8 mouse cellular contexts compared by ENCODE assay signal in the genomic region with DNA sequence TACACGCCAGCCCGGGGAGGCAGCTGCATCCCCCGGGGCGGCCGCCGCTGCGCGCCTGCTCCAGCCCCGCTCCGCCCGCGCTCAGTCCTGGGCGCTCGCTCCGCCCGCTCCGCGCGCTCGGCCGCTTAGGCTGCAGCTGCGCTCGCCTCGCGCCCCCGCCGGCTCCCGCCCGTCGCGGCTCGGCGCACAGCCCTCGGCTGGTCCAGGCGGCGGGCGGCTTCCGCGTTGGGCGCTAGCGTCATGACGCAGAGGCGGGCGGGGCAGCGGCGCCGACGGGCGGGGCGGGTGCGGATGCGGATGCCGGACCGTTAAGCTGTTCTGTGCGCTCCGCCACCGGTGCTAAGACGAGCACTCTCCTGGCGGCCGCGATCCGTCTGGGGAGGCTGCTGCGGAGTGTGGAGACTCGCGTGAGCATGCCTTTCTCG. TPM values are rescaled to one million over a fixed set of nuclear protein-coding genes. Genes with fewer than 3 reads are reported as not detected.
DNase-seq lines count a peak whose midpoint lies in the region; ATAC-seq and TF ChIP-seq lines count a peak whose summit lies in the region.

Pip4k2a (minus strand) TSS at position 73 of the 425 bp plus-strand sequence.
4930426L09Rik (plus strand) TSS at position 290 of the 425 bp plus-strand sequence.

- no peak for TF ChIP-seq CTCF in CH12.LX (conservative IDR thresholded peaks at IDR 0.05 in 1 of 2, IDR thresholded peaks at IDR 0.05 in 1 of 2; ENCODE audit: low read depth in 2 of 2, low read length in 2 of 2)
- TF ChIP-seq CTCF in liver, embryonic 14.5 days (IDR thresholded peaks at IDR 0.05; ENCODE audit: low read depth), result peak; percentile 33

- in situ Hi-C loops in CH12.LX (cut with MboI; ENCODE audit: low pct_ligation_motif_present, low pct_unique_long_range_greater_than_20kb, low sequenced_read_pairs), result no loop called here

- WGBS in forebrain, embryonic 11.5 days, result under 1% methylated on average over 61 of the region's 66 CpGs
- 2% methylated on average over 53 of the region's 66 CpGs for WGBS in heart, embryonic 16.5 days
- WGBS in liver, embryonic 14.5 days (ENCODE audit: insufficient replicate concordance), result under 1% methylated on average over 62 of the region's 66 CpGs
- 0% methylated on average over 57 of the region's 66 CpGs for WGBS in stomach, embryonic 15.5 days

- peak within 1 kb of the TSS; percentile 81 to 92 (median 82) for H3K4me3 ChIP-seq in CH12.LX (replicated peaks in 1 of 3; ENCODE audit: low read depth in 2 of 3, low read length in 2 of 3, poor library complexity in 1 of 3)
- H3K4me3 ChIP-seq in forebrain, embryonic 11.5 days (ENCODE audit: low read depth, low read length), result peak within 1 kb of the TSS; percentile 69
- peak within 1 kb of the TSS; percentile 94 for H3K4me3 ChIP-seq in heart, embryonic 16.5 days (ENCODE audit: low read length)
- H3K4me3 ChIP-seq in liver, embryonic 14.5 days (ENCODE audit: insufficient read depth in 1 of 2, low read depth in 2 of 2, low read length in 2 of 2), result peak within 1 kb of the TSS; percentile 83 to 85
- H3K4me3 ChIP-seq in stomach, embryonic 15.5 days (replicated peaks), result peak within 1 kb of the TSS; percentile 75

- no peaks in the 10 kb centered on the region for H3K9me3 ChIP-seq in CH12.LX (replicated peaks; ENCODE audit: low read length)
- H3K9me3 ChIP-seq in forebrain, embryonic 11.5 days (ENCODE audit: control insufficient read depth, low read length), result no peaks in the 10 kb centered on the region
- H3K9me3 ChIP-seq in heart, embryonic 16.5 days (replicated peaks; ENCODE audit: control insufficient read depth, low read length), result no peaks in the 10 kb centered on the region
- no peaks in the 10 kb centered on the region for H3K9me3 ChIP-seq in liver, embryonic 14.5 days (ENCODE audit: control insufficient read depth, low read length)
- H3K9me3 ChIP-seq in stomach, embryonic 15.5 days, result no peaks in the 10 kb centered on the region

- DNase-seq in CH12.LX (ENCODE audit: extremely low read depth), result peak; percentile 80
- peak; percentile 70 for DNase-seq in c-Kit-positive CD71-positive TER-119-negative erythroid progenitor cells, embryonic 14.5 days (ENCODE audit: low read depth)
- peak; percentile 94 for DNase-seq in forebrain, embryonic 11.5 days (ENCODE audit: low spot score)
- peak; percentile 91 to 96 for DNase-seq in kidney, postnatal 36 days
- peak; percentile 83 to 85 (median 85) for DNase-seq in liver, embryonic 14.5 days (ENCODE audit: low read depth in 3 of 3, low spot score in 3 of 3)
- DNase-seq in neural tube, embryonic 10.5 days (ENCODE audit: extremely low spot score, low spot score), result peak; percentile 88

- peak within 1 kb of the TSS; percentile 96 for H3K4me2 ChIP-seq in CH12.LX (ENCODE audit: insufficient read depth, low read depth, poor library complexity, severe bottlenecking)
- peak within 1 kb of the TSS; percentile 99 for H3K4me2 ChIP-seq in forebrain, embryonic 11.5 days (ENCODE audit: low read depth, low read length, severe bottlenecking)
- H3K4me2 ChIP-seq in heart, embryonic 16.5 days (ENCODE audit: low read depth, low read length), result peak within 1 kb of the TSS; percentile 92
- H3K4me2 ChIP-seq in liver, embryonic 14.5 days (ENCODE audit: low read depth), result peak within 1 kb of the TSS; percentile 93
- H3K4me2 ChIP-seq in stomach, embryonic 15.5 days, result peak within 1 kb of the TSS; percentile 90

- dilution Hi-C loops in CH12.LX (cut with MboI; ENCODE audit: extremely low pct_ligation_motif_present, extremely low pct_unique_long_range_greater_than_20kb, low sequenced_read_pairs), result no loop called here

- peak within 1 kb of the TSS; percentile 71 for H3K27ac ChIP-seq in CH12.LX (ENCODE audit: insufficient read depth, low read depth)
- H3K27ac ChIP-seq in forebrain, embryonic 11.5 days (ENCODE audit: low read depth, low read length), result peak within 1 kb of the TSS; percentile 86
- peak within 1 kb of the TSS; percentile 79 for H3K27ac ChIP-seq in heart, embryonic 16.5 days (ENCODE audit: low read length)
- H3K27ac ChIP-seq in liver, embryonic 14.5 days, result peak within 1 kb of the TSS; percentile 88
- H3K27ac ChIP-seq in stomach, embryonic 15.5 days, result peak within 1 kb of the TSS; percentile 96

- peaks cover 0 to 32% of the 10 kb centered on the region in 2 experiments; a peak in 2 of 4 replicates for H3K4me1 ChIP-seq in CH12.LX (ENCODE audit: control insufficient read depth in 1 of 2, insufficient read depth in 2 of 2)
- H3K4me1 ChIP-seq in forebrain, embryonic 11.5 days (replicated peaks; ENCODE audit: control insufficient read depth, insufficient read depth, low read length), result peaks cover 10% of the 10 kb centered on the region
- H3K4me1 ChIP-seq in heart, embryonic 16.5 days (ENCODE audit: control insufficient read depth, insufficient read depth, low read length), result peaks cover 17% of the 10 kb centered on the region
- peaks cover 25 to 30% of the 10 kb centered on the region in 2 experiments for H3K4me1 ChIP-seq in liver, embryonic 14.5 days (replicated peaks; ENCODE audit: control insufficient read depth in 2 of 2, insufficient read depth in 2 of 2, low read length in 1 of 2)
- 0 out of 2 replicates have a peak, but pooled peaks cover 2% of the 10 kb centered on the region for H3K4me1 ChIP-seq in stomach, embryonic 15.5 days

- TF ChIP-seq RAD21 in CH12.LX (IDR thresholded peaks at IDR 0.05; ENCODE audit: low read depth, low read length), result no peak; the same call in 1 of the 2 replicates

- H3K36me3 ChIP-seq in CH12.LX (replicated peaks in 1 of 2; ENCODE audit: control insufficient read depth in 1 of 2, insufficient read depth in 1 of 2, low read length in 1 of 2), result peaks cover 0 to 5% of the 10 kb centered on the region in 2 experiments
- no peaks in the 10 kb centered on the region for H3K36me3 ChIP-seq in forebrain, embryonic 11.5 days (ENCODE audit: control insufficient read depth, insufficient read depth, low read length)
- no peaks in the 10 kb centered on the region for H3K36me3 ChIP-seq in heart, embryonic 16.5 days (ENCODE audit: control insufficient read depth, insufficient read depth)
- no peaks in the 10 kb centered on the region for H3K36me3 ChIP-seq in liver, embryonic 14.5 days (replicated peaks; ENCODE audit: control insufficient read depth, insufficient read depth, low read depth)
- H3K36me3 ChIP-seq in stomach, embryonic 15.5 days, result no peaks in the 10 kb centered on the region

- peak within 1 kb of the TSS; percentile 91 for H3K9ac ChIP-seq in CH12.LX (ENCODE audit: insufficient read depth, low read depth)
- peak within 1 kb of the TSS; percentile 86 for H3K9ac ChIP-seq in forebrain, embryonic 11.5 days (ENCODE audit: low read length)
- peak within 1 kb of the TSS; percentile 94 for H3K9ac ChIP-seq in heart, embryonic 16.5 days (ENCODE audit: low read length)
- peak within 1 kb of the TSS; percentile 95 for H3K9ac ChIP-seq in liver, embryonic 14.5 days (replicated peaks)
- H3K9ac ChIP-seq in stomach, embryonic 15.5 days, result peak within 1 kb of the TSS; percentile 83

- TF ChIP-seq POLR2A in CH12.LX (IDR thresholded peaks at IDR 0.05; ENCODE audit: low read depth, low read length), result peak; percentile 90

- ATAC-seq in forebrain, embryonic 11.5 days (replicated peaks; ENCODE audit: low FRiP score), result peak; percentile 98
- peak; percentile 95 for ATAC-seq in heart, embryonic 16.5 days (replicated peaks; ENCODE audit: extremely low read depth, insufficient read depth, low FRiP score)
- ATAC-seq in liver, embryonic 14.5 days (ENCODE audit: insufficient read depth), result peak; percentile 95
- ATAC-seq in stomach, embryonic 15.5 days (ENCODE audit: insufficient read depth, low FRiP score, low read depth), result peak; percentile 97

- no peak for TF ChIP-seq EP300 in CH12.LX (IDR thresholded peaks at IDR 0.05; ENCODE audit: low read length)
- TF ChIP-seq EP300 in liver, embryonic 14.5 days (IDR thresholded peaks at IDR 0.05; ENCODE audit: low read depth), result no peak

- H3K79me2 ChIP-seq in CH12.LX (replicated peaks; ENCODE audit: control insufficient read depth, extremely low read depth, insufficient read depth, poor library complexity, severe bottlenecking), result peaks cover 8% of the 10 kb centered on the region

- H3K27me3 ChIP-seq in CH12.LX (replicated peaks), result no peaks in the 10 kb centered on the region
- H3K27me3 ChIP-seq in forebrain, embryonic 11.5 days (ENCODE audit: control insufficient read depth, insufficient read depth, low read length), result 0 out of 2 replicates have a peak, but pooled peaks cover 2% of the 10 kb centered on the region
- no peaks in the 10 kb centered on the region for H3K27me3 ChIP-seq in heart, embryonic 16.5 days (ENCODE audit: control insufficient read depth, insufficient read depth, low read length)
- no peaks in the 10 kb centered on the region for H3K27me3 ChIP-seq in liver, embryonic 14.5 days (ENCODE audit: control insufficient read depth, insufficient read depth, low read length)
- no peaks in the 10 kb centered on the region for H3K27me3 ChIP-seq in stomach, embryonic 15.5 days (replicated peaks)

TF ChIP-seq in CH12.LX, 34 proteins besides CTCF, POLR2A, EP300 and RAD21 (continues in another document):
- 0 out of 2 replicates have a peak, but pooled peaks have one; percentile 10 for TF ChIP-seq MEF2A (IDR thresholded peaks at IDR 0.05; ENCODE audit: borderline replicate concordance, low read depth, low read length)
- TF ChIP-seq JUND (conservative IDR thresholded peaks at IDR 0.05; ENCODE audit: low read depth, low read length), result no peak
- TF ChIP-seq IRF4 (IDR thresholded peaks at IDR 0.05; ENCODE audit: low read depth, low read length), result no peak
- TF ChIP-seq NELFE (IDR thresholded peaks at IDR 0.05; ENCODE audit: low read depth, low read length), result peak; percentile 81

RNA-seq across cellular contexts. Expression of gene Pip4k2a, which starts in this region (rescaled TPM):
- total RNA-seq in CH12.LX (2012; rRNA removed) (6.6 and 6.8 TPM in 2 replicates), CH12.LX (2014; rRNA removed) (17.9 and 20.8 TPM in 2 replicates)
- 52.9 and 84.7 TPM in 2 replicates for polyA plus RNA-seq in CH12.LX (2012; ENCODE audit: insufficient read length, low read depth)
- polyA plus RNA-seq in forebrain, embryonic 11.5 days (2014; fragmentation: Nextera tagmentation; extraction: Ambion mirVana), result 9.2 and 9.3 TPM in 2 replicates
- 7.7 and 10.0 TPM in 2 replicates for polyA plus RNA-seq in heart, embryonic 16.5 days (2015; fragmentation: Nextera tagmentation; extraction: Ambion mirVana)
- polyA plus RNA-seq in liver, embryonic 14.5 days (2012; rRNA removed), result 10.7 and 16.6 TPM in 2 replicates
- polyA plus RNA-seq in liver, embryonic 14.5 days (2014; fragmentation: Nextera tagmentation; extraction: Ambion mirVana), result 15.2 and 17.4 TPM in 2 replicates
- 11.8 and 12.4 TPM in 2 replicates for polyA plus RNA-seq in stomach, embryonic 15.5 days (2015; fragmentation: Nextera tagmentation; extraction: Ambion mirVana)

RNA-seq across cellular contexts. Expression of gene 4930426L09Rik, which starts in this region (rescaled TPM):
- total RNA-seq in CH12.LX (2012; rRNA removed) (0.25 and 0.30 TPM in 2 replicates), CH12.LX (2014; rRNA removed) (0.22 and 0.26 TPM in 2 replicates)
- polyA plus RNA-seq in CH12.LX (2012; ENCODE audit: insufficient read length, low read depth), result 0.16 and 0.31 TPM in 2 replicates
- 0.25 and 0.43 TPM in 2 replicates for polyA plus RNA-seq in forebrain, embryonic 11.5 days (2014; fragmentation: Nextera tagmentation; extraction: Ambion mirVana)
- polyA plus RNA-seq in heart, embryonic 16.5 days (2015; fragmentation: Nextera tagmentation; extraction: Ambion mirVana), result 0.09 and 0.30 TPM in 2 replicates
- 0.22 and 0.28 TPM in 2 replicates for polyA plus RNA-seq in liver, embryonic 14.5 days (2012; rRNA removed)
- 0.22 and 0.28 TPM in 2 replicates for polyA plus RNA-seq in liver, embryonic 14.5 days (2014; fragmentation: Nextera tagmentation; extraction: Ambion mirVana)
- 0.23 and 0.61 TPM in 2 replicates for polyA plus RNA-seq in stomach, embryonic 15.5 days (2015; fragmentation: Nextera tagmentation; extraction: Ambion mirVana)

Comparison
In these comparisons a context has a peak if more than half of its experiments do, and no peak if none do; other contexts are left out.
1. Peak in every context shown above with its lines: DNase-seq, ATAC-seq, H3K4me3 ChIP-seq and H3K27ac ChIP-seq.